Mouse (Mus musculus) embryonic fibroblast, embryonic 13.5 days (primary cell): ENCODE results near the gene Smad3. TPM values are rescaled to one million over a fixed set of nuclear protein-coding genes. Genes with fewer than 3 reads are reported as not detected.

ENCODE experiments used
- H3K27ac ChIP-seq: 2 replicates; pipeline ENCODE4 v1.5.1; 2012; ENCODE audit warnings: low read length, control low read depth, inconsistent platforms; ENCODE audit not compliant: insufficient read depth
- H3K4me1 ChIP-seq: 2 replicates; pipeline ENCODE4 v1.6.1; 2011; ENCODE audit warnings: low read length; ENCODE audit not compliant: control insufficient read depth, insufficient read depth
- H3K4me3 ChIP-seq: 2 replicates; pipeline ENCODE4 v1.5.1; 2011; ENCODE audit warnings: mild to moderate bottlenecking, control low read depth, low read length; ENCODE audit not compliant: insufficient read depth
- CTCF ChIP-seq: IDR thresholded peaks from 2 replicates; pipeline ENCODE4 v1.5.1; 2011; ENCODE audit warnings: mild to moderate bottlenecking, control low read depth, low read length, moderate library complexity, borderline replicate concordance; ENCODE audit not compliant: insufficient read depth
- POLR2A ChIP-seq: IDR thresholded peaks from 2 replicates; pipeline ENCODE4 v1.6.1; 2011; ENCODE audit warnings: low read depth, mild to moderate bottlenecking, control low read depth, low read length, moderate library complexity
- polyA plus RNA-seq: library from polyadenylated mRNA; stranded (reverse); fragments of >200 nt; gene quantifications from 2 replicates; pipeline ENCODE4 v1.2.4, GENCODE M21; 2011; ENCODE audit warnings: low read depth; ENCODE audit not compliant: missing spikeins, insufficient read length

The Smad3 gene
- 49.5 and 52.4 TPM in 2 replicates for polyA plus RNA-seq

- Histone ChIP-seq H3K4me3 (peak within 1 kb of the TSS; percentile 86), H3K4me1 (0 out of 2 replicates have a peak, but pooled peaks cover 8% of the 10 kb centered on the region), H3K27ac (peak within 1 kb of the TSS; percentile 86)
- TF ChIP-seq CTCF, result no peak
- peak; percentile 76 for TF ChIP-seq POLR2A
Observed at GRCm38 (mm10) chr9:63757865-63758440, at the start of gene Smad3. Gene Smad3 (minus strand): TSS chr9:63757994.

- Histone ChIP-seq H3K27ac (no peak overlapping the region), H3K4me3 (no peak overlapping the region), H3K4me1 (peaks cover 4% of the 10 kb centered on the region; the same call in 1 of the 2 replicates)
- TF ChIP-seq CTCF (no peak), POLR2A (no peak)
Observed at GRCm38 (mm10) chr9:63804847-63805246, 47.1 kb upstream of the Smad3 start.

DNA sequence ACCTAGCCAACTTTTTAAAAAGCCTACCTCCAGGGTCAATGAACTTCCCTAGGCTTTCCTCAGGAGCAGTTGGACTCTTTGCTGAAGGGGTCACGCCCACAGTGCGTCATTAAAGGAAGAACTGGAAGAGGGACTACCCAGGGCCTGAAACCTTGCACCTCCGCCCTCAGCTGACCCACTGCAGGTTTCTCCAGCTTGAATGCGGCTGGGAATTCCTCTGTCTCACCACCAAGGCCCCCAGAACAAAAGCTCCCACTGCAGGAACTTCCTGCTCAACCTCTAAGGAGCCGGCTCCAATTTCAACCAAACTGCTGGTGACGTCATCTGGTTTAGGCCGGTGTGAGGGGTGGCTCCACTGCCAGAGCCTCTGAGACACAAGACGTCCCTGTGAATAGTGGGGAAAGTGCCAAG lies 45.4 kb upstream of the Smad3 start:
- H3K27ac ChIP-seq, result no peak overlapping the region
- TF ChIP-seq CTCF (no peak), POLR2A (no peak)

DNA sequence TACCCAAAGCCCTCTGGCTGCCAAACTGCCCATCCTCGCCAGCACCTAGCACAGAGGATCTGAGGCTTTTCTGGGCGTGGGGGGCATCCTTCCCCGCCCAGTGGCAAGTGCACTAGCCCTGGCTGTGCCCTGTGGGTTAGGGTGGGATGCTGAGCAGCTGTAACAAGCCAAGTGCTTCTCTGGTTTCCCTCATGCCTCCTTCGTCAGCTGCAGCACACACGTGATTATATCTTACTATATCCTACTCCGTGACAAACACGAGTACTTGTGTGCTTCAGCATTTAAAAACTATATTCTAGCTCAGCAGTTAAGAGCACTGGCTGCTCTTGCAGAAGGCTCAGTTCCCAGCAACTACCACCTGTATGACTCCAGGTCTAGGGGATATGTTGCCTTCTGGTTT lies 44.7 kb upstream of the Smad3 start:
- Histone ChIP-seq H3K27ac (no peak overlapping the region), H3K4me3 (no peak overlapping the region), H3K4me1 (peaks cover 4% of the 10 kb centered on the region; the same call in 1 of the 2 replicates)
- TF ChIP-seq CTCF (no peak), POLR2A (no peak)

More for the DNA sequence above, 45.4 kb upstream of the Smad3 start:
- Histone ChIP-seq H3K4me1 (peaks cover 4% of the 10 kb centered on the region; the same call in 1 of the 2 replicates), H3K4me3 (no peak overlapping the region)

- Histone ChIP-seq H3K4me1 (peaks cover 4% of the 10 kb centered on the region; the same call in 1 of the 2 replicates), H3K27ac (no peak overlapping the region), H3K4me3 (no peak overlapping the region)
- TF ChIP-seq POLR2A (no peak), CTCF (no peak)
Observed at GRCm38 (mm10) chr9:63802080-63802479, 44.3 kb upstream of the Smad3 start.

GRCm38 (mm10) chr9:63796429-63796828 lies 38.6 kb upstream of the Smad3 start:
- Histone ChIP-seq H3K4me3 (no peak overlapping the region), H3K4me1 (peaks cover 18% of the 10 kb centered on the region), H3K27ac (no peak overlapping the region)
- TF ChIP-seq CTCF (no peak), POLR2A (no peak)

DNA sequence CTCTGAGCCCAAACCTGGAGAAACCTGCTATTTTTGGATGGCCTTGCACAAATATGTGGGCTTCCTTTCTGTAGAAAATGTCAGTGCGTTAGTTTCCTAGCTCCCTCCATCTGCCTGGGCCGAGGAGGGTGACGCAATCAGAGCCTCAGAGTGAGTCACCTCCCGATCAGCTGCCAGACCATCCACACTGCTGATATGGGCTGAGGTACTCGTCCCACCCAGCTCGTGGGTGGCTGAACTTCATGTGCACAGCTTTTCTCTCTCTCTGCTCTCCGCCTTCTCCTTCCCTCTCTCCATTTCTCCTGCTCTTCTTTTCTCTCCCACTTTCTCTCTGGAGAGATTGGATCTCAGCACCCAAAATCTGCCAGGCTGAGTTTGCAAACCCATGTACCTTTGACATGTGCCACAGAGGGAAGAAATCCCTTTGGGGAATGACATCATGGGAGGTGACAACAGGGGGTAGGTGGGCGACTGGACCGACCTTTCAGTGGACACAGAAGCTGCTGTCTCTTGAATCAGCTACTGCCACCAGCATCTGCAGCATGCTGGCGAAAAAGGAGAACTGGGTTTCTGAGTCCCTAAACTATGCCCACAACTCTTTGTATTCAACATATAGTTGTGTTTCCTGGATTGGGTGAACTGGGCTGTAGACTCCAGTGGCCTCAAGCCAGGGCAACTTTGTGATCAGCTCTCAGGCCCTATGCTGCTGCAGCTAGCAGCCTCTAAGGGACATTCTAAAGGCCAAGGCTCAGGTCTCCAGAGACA lies 36.1 kb upstream of the Smad3 start:
- TF ChIP-seq POLR2A (no peak), CTCF (no peak)
- Histone ChIP-seq H3K4me3 (no peak overlapping the region), H3K4me1 (peaks cover 27% of the 10 kb centered on the region), H3K27ac (peak overlapping the region; percentile 70)

GRCm38 (mm10) chr9:63791716-63792115 lies 33.9 kb upstream of the Smad3 start:
- Histone ChIP-seq H3K4me1 (peaks cover 27% of the 10 kb centered on the region), H3K27ac (no peak overlapping the region), H3K4me3 (no peak overlapping the region)
- TF ChIP-seq POLR2A (no peak), CTCF (no peak)

DNA sequence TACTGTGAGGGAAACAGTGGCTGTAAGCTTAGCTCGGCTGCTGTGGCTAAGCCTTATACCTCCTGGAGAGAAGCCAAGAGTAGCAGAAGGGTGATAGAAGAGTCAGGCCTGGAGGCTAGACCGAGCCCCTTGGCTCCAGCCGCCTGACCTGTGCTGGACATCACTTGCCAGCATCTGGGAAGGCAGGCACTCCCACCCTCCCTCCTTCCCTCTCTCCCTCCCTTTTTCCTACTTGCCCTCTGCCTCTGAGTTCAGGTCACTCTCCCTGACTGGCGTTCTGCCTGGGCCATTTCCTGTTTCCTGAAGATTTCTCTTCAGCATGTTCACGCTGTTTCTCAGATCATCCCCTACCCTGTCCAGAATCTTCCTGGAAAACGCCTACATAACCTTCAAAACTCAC lies 33.5 kb upstream of the Smad3 start:
- Histone ChIP-seq H3K4me1 (peaks cover 27% of the 10 kb centered on the region), H3K4me3 (no peak overlapping the region), H3K27ac (no peak overlapping the region)
- TF ChIP-seq POLR2A (no peak), CTCF (no peak)

- H3K27ac ChIP-seq, result no peak overlapping the region
- TF ChIP-seq CTCF, result no peak
- no peak for TF ChIP-seq POLR2A
- peaks cover 27% of the 10 kb centered on the region for H3K4me1 ChIP-seq
- H3K4me3 ChIP-seq, result no peak overlapping the region
Observed at GRCm38 (mm10) chr9:63790222-63790621, 32.4 kb upstream of the Smad3 start.
